Mouse (Mus musculus): ENCODE measurements around the gene Rangrf.

DNA sequence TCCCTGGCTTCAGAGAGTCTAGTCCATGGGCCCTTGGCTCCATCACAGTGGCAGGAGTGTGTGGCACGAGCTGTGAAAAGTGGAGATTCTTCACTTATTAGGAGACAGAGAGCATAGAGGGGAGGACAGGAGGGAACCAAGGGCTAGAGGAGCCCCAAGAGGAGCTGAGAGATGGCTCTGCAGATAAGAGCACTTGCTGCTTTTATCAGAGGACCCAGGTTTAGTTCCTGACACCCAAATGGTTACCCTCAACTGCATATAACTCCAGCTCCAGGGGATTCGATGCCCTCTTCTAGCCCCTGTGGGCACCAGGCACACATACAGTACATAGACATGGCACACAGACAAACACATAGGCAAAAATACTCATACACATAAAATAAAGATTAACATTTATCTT, 50.2 kb downstream of the Rangrf start:
- no peak for TF ChIP-seq CTCF (IDR thresholded peaks at IDR 0.05; ENCODE audit: control insufficient read depth, insufficient read depth, low read length)
- TF ChIP-seq POLR2A (IDR thresholded peaks at IDR 0.05; ENCODE audit: borderline replicate concordance, control insufficient read depth, low read depth, low read length) = no peak
